Mouse (Mus musculus): ENCODE data around the gene Gm49405. TPM values are rescaled to one million over a fixed set of nuclear protein-coding genes. Genes with fewer than 3 reads are reported as not detected.

Gene Gm49405
- polyA plus RNA-seq, 1 experiment: 1.2 TPM

DNA sequence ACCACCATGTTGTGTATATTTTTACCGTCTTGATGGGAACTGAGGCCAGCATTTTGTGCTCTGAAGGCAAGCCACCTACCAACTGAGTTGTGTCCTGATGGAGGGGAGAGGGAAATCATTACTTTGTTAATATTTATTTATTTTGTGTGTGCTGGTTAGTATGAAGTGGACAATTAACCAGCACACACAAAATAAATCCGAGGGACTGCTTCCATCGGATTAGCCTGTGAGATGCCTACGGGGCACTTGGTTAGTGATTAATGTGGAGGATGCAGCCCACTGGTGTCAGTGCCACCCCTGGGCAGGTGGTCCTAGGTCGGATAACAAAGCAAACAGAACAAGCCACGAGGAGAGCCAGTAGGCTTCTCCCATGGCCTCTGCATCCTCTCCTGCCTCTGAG is 5.5 kb upstream of the Gm49405 start:
- Histone ChIP-seq H3K36me3 (ENCODE audit: control insufficient read depth, insufficient read depth, low read length) (no peaks in the 10 kb centered on the region; the same call in 1 of the 2 replicates), H3K27ac (ENCODE audit: insufficient read depth, low read depth, low read length) (peak overlapping the region; percentile 45; the same call in 1 of the 2 replicates), H3K27me3 (replicated peaks; ENCODE audit: control insufficient read depth, insufficient read depth, low read length) (no peaks in the 10 kb centered on the region), H3K4me1 (ENCODE audit: control insufficient read depth, insufficient read depth, low read length) (peaks cover 16% of the 10 kb centered on the region), H3K4me3 (ENCODE audit: insufficient read depth, low read depth, low read length) (no peak overlapping the region)
- peak; percentile 59 for DNase-seq
- TF ChIP-seq POLR2A (IDR thresholded peaks at IDR 0.05; ENCODE audit: low read depth, low read length) (no peak), CTCF (conservative IDR thresholded peaks at IDR 0.05; ENCODE audit: insufficient read depth, insufficient read length, low read depth, low read length) (no peak)
- WGBS: 34% methylated on average over 6 of the region's 6 CpGs

DNA sequence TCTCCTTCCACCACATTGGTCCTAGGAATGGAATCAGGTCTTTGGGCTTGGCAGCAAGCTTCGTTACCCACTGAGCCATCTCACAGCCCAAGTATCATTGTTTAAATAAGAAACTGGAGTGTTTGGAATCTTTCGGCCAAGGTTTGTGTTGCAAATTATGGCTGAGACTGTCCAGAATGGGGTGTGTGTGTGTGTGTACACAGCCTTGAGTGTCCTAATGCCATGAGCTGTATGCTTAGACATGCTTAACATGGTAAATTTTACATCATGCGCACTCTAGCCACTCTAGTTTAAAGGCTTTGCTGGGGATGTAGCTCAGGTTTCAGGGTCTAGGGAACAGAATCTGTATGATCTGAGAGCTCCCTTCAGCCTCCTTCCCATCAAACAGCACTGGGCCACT is 4.9 kb upstream of the Gm49405 start:
- Histone ChIP-seq H3K36me3 (ENCODE audit: control insufficient read depth, insufficient read depth, low read length) (no peaks in the 10 kb centered on the region; the same call in 1 of the 2 replicates), H3K27ac (ENCODE audit: insufficient read depth, low read depth, low read length) (peak overlapping the region; percentile 37; the same call in 1 of the 2 replicates), H3K27me3 (replicated peaks; ENCODE audit: control insufficient read depth, insufficient read depth, low read length) (no peaks in the 10 kb centered on the region), H3K4me3 (ENCODE audit: insufficient read depth, low read depth, low read length) (no peak overlapping the region), H3K4me1 (ENCODE audit: control insufficient read depth, insufficient read depth, low read length) (peaks cover 16% of the 10 kb centered on the region)
- no peak for TF ChIP-seq CTCF (conservative IDR thresholded peaks at IDR 0.05; ENCODE audit: insufficient read depth, insufficient read length, low read depth, low read length)
- TF ChIP-seq POLR2A (IDR thresholded peaks at IDR 0.05; ENCODE audit: low read depth, low read length): no peak
- DNase-seq: no peak
- 86% methylated on average over 3 of the region's 3 CpGs for WGBS

DNA sequence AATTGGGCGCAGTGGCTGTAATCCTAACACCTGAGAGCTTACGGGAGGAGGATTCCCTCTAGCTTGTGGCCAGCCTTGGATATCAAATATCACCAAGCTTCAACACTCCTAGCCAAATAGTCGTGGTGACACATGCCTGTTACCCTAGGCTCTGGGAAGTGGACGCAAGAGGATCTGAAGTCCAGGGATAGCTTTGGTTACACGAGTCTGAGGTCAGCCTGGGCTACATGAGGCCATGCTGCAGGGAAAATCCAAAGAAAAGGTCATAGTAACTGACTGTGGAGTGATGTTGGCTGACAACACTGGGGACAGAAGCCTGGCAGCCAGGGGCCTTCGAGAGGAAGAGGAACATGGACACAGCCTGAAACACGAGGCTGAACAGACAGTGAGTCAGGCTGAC is 4.3 kb upstream of the Gm49405 start:
- DNase-seq: no peak
- Histone ChIP-seq H3K36me3 (ENCODE audit: control insufficient read depth, insufficient read depth, low read length) (no peaks in the 10 kb centered on the region), H3K27ac (ENCODE audit: insufficient read depth, low read depth, low read length) (no peak overlapping the region), H3K4me1 (ENCODE audit: control insufficient read depth, insufficient read depth, low read length) (peaks cover 20% of the 10 kb centered on the region), H3K27me3 (replicated peaks; ENCODE audit: control insufficient read depth, insufficient read depth, low read length) (no peaks in the 10 kb centered on the region), H3K4me3 (ENCODE audit: insufficient read depth, low read depth, low read length) (no peak overlapping the region)
- 60% methylated on average over 7 of the region's 7 CpGs for WGBS
- TF ChIP-seq POLR2A (IDR thresholded peaks at IDR 0.05; ENCODE audit: low read depth, low read length): no peak
- TF ChIP-seq CTCF (conservative IDR thresholded peaks at IDR 0.05; ENCODE audit: insufficient read depth, insufficient read length, low read depth, low read length): no peak

DNA sequence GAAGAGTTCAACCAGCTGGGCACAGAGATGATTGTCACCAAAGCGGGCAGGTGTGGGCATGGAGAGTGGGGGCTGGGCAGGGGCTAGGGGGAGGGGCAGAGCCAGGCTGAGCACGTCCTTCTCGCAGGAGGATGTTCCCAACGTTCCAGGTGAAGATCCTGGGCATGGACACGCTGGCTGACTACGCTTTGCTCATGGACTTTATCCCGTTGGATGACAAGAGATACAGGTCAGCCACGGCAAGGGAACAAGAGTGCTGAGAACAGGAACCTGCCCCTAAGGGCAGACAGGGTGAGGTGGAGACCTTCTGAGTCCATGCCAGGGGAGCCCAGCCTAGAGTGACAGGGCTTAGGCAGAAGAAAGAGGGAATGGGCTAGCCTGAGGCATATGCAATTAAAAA is 3.7 kb upstream of the Gm49405 start:
- peak; percentile 84 for DNase-seq
- WGBS: 51% methylated on average over 8 of the region's 8 CpGs
- Histone ChIP-seq H3K4me1 (ENCODE audit: control insufficient read depth, insufficient read depth, low read length) (peaks cover 26% of the 10 kb centered on the region), H3K27ac (ENCODE audit: insufficient read depth, low read depth, low read length) (peak overlapping the region; percentile 29; the same call in 1 of the 2 replicates), H3K36me3 (ENCODE audit: control insufficient read depth, insufficient read depth, low read length) (no peaks in the 10 kb centered on the region), H3K27me3 (replicated peaks; ENCODE audit: control insufficient read depth, insufficient read depth, low read length) (no peaks in the 10 kb centered on the region), H3K4me3 (ENCODE audit: insufficient read depth, low read depth, low read length) (no peak overlapping the region)
- TF ChIP-seq POLR2A (IDR thresholded peaks at IDR 0.05; ENCODE audit: low read depth, low read length): no peak
- TF ChIP-seq CTCF (conservative IDR thresholded peaks at IDR 0.05; ENCODE audit: insufficient read depth, insufficient read length, low read depth, low read length): no peak

DNA sequence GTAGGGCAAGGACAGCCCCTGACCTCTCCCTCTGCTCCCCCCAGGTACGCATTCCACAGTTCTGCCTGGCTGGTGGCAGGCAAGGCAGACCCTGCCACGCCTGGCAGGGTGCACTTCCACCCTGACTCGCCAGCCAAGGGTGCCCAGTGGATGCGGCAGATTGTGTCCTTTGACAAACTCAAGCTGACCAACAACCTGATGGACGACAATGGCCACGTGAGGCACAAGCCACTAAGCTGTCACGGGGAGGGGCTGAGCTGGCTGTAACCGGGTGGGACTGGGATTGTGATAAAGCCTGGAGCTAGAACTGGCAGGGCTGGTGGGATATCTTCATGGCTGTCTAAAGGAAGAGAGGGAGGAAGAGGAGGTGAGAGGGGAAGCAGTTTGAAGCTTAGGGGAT is 3.2 kb upstream of the Gm49405 start:
- Histone ChIP-seq H3K27ac (ENCODE audit: insufficient read depth, low read depth, low read length) (peak overlapping the region; percentile 29; the same call in 1 of the 2 replicates), H3K36me3 (ENCODE audit: control insufficient read depth, insufficient read depth, low read length) (no peaks in the 10 kb centered on the region), H3K4me1 (ENCODE audit: control insufficient read depth, insufficient read depth, low read length) (peaks cover 26% of the 10 kb centered on the region), H3K27me3 (replicated peaks; ENCODE audit: control insufficient read depth, insufficient read depth, low read length) (no peaks in the 10 kb centered on the region), H3K4me3 (ENCODE audit: insufficient read depth, low read depth, low read length) (no peak overlapping the region)
- 35% methylated on average over 8 of the region's 8 CpGs for WGBS
- DNase-seq: peak; percentile 31
- TF ChIP-seq POLR2A (IDR thresholded peaks at IDR 0.05; ENCODE audit: low read depth, low read length): no peak
- no peak for TF ChIP-seq CTCF (conservative IDR thresholded peaks at IDR 0.05; ENCODE audit: insufficient read depth, insufficient read length, low read depth, low read length)

DNA sequence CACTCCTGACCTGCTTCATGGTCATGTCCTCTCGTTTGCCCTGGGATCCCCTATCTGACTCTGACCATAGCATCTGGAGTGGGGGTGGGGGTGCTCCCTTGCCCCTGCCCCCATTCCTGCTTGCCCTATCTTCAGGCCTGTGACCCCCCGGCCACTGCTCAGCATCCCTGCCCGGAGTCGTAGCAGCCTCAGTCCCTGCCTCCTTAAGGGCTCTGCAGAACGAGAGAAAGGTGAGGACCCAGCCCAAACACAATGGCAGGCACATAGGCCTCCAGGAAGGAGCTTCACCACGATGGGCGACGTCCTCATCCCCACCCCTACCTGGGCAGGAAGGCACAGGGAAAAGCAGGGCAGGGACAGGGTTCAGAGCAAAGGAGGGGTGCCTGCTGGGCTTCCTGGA is 2.1 kb upstream of the Gm49405 start:
- Histone ChIP-seq H3K4me1 (ENCODE audit: control insufficient read depth, insufficient read depth, low read length) (peaks cover 31% of the 10 kb centered on the region), H3K36me3 (ENCODE audit: control insufficient read depth, insufficient read depth, low read length) (no peaks in the 10 kb centered on the region), H3K27me3 (replicated peaks; ENCODE audit: control insufficient read depth, insufficient read depth, low read length) (no peaks in the 10 kb centered on the region), H3K27ac (ENCODE audit: insufficient read depth, low read depth, low read length) (no peak overlapping the region), H3K4me3 (ENCODE audit: insufficient read depth, low read depth, low read length) (no peak overlapping the region)
- 75% methylated on average over 8 of the region's 8 CpGs for WGBS
- TF ChIP-seq POLR2A (IDR thresholded peaks at IDR 0.05; ENCODE audit: low read depth, low read length) (no peak), CTCF (conservative IDR thresholded peaks at IDR 0.05; ENCODE audit: insufficient read depth, insufficient read length, low read depth, low read length) (no peak)
- no peak for DNase-seq

DNA sequence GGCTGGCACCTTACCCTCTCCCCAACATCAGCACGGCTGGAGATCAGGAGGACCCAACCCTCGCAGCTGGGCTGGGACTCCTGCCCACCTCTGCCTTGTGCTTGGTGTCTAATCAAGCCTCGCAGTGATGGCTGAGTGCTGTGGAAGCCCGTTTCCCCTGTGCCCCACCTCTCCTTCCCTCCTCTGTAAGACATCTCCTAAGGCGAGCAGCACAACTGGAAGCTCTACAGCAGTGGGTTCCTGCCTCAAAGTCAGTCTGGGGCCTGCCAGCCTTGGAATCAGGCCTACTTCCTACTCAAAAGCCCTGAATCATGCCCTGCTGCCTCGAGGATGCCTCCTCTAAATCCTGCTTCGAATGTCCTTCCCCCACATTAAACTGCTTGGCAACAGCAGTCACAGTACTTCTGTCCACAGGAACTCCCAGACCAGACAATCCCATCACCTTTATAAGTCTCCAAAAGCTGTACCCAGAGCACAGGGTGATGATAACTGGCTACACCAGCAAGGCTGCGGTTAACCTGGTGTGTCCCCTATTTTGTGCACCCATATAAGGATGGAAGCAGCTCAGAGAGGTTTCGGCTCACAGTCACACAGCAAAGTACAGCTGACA is 1.2 kb upstream of the Gm49405 start:
- no peak overlapping the region; the same call in 1 of the 2 replicates for H3K27ac ChIP-seq (ENCODE audit: insufficient read depth, low read depth, low read length)
- WGBS: 71% methylated on average over 9 of the region's 9 CpGs

More for the DNA sequence above, 1.2 kb upstream of the Gm49405 start:
- DNase-seq: no peak
- 0 out of 2 replicates have a peak overlapping the region, but pooled peaks have one; percentile 33 for H3K4me3 ChIP-seq (ENCODE audit: insufficient read depth, low read depth, low read length)
- H3K4me1 ChIP-seq (ENCODE audit: control insufficient read depth, insufficient read depth, low read length): peaks cover 31% of the 10 kb centered on the region
- TF ChIP-seq POLR2A (IDR thresholded peaks at IDR 0.05; ENCODE audit: low read depth, low read length) (no peak), CTCF (conservative IDR thresholded peaks at IDR 0.05; ENCODE audit: insufficient read depth, insufficient read length, low read depth, low read length) (no peak)
- H3K27me3 ChIP-seq (replicated peaks; ENCODE audit: control insufficient read depth, insufficient read depth, low read length): no peaks in the 10 kb centered on the region
- H3K36me3 ChIP-seq (ENCODE audit: control insufficient read depth, insufficient read depth, low read length): no peaks in the 10 kb centered on the region

Data from kidney, adult 2 months (tissue).